Mouse (Mus musculus): ENCODE results near the gene Tstd2.
A peak's percentile ranks its signal among the peaks of the same experiment; 100 is the strongest.

The Tstd2 gene

GRCm38 (mm10) chr4:46138287-46139222, at the start of gene Tstd2, which contains the start of gene Ncbp1:
Gene Tstd2, minus strand, starts transcription at chr4:46138694.
Gene Ncbp1, plus strand, starts transcription at chr4:46138613.
- peak; percentile 86 to 94 for DNase-seq (ENCODE audit: low spot score in 2 of 2)

DNA sequence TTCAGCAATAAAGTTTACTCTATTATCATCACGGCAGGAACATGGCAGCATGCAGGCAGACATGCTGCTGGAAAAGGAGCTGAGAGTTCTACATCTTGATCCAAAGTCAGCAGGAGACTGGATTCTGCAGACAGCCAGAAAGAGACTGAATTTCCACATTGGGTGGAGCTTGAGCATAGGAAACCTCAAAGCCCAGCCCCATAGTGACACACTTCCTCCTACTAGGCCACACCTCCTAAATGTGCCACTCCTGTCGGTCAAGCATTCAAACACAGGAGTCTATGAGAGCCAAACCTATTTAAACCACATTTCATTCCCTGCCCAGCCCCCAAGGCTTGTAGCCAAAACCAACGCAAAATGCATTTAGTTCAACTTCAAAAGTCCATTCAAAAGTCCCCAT, 48.0 kb upstream of the Tstd2 start:
- DNase-seq (ENCODE audit: low spot score in 2 of 2), result no peak

- DNase-seq (ENCODE audit: low spot score in 2 of 2), result no peak
These were observed 47.4 kb upstream of the Tstd2 start for GRCm38 (mm10) chr4:46185890-46186289.

GRCm38 (mm10) chr4:46185423-46185822, 46.9 kb upstream of the Tstd2 start:
- DNase-seq (ENCODE audit: low spot score in 2 of 2), result no peak

DNA sequence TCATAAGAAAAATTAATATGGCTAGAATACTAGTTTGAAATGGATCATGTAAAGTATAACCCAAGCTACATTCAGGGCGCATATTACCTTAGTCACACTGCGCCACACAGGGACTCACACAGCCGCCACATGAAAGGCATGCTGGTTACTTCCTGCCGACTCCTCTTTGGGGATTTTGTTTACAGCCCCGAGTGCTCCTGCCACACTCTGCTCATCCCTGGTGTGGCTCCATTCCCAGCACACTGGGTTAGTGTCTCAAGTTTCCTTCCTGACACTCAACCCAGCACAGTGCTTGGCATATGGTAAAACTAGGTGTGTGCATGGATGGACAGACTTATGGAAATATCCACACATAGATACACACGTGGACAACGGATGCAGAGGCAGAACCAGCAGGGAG, 43.7 kb upstream of the Tstd2 start:
- DNase-seq (ENCODE audit: low spot score in 2 of 2), result no peak

DNA sequence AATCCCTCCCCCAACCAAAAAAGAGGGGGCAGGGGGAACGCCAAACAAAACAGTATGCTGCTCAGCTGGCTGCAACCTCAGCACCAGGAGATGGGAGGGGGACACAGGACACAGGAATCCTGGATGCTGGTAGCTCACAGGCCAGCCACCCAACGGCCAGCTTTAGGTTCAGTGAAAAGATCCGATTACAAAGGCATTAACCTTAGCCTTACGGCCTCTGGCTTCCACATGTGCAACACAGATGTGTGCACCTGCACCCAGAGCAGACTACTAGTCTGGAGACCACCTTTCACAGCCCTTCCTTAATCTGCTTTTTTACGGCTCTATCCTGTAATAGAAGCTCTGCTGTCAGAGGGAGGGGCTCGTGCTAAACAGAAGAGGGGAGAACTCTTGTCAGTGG, 42.7 kb upstream of the Tstd2 start:
- DNase-seq (ENCODE audit: low spot score in 2 of 2), result no peak

GRCm38 (mm10) chr4:46177496-46177895, 39.0 kb upstream of the Tstd2 start:
- DNase-seq (ENCODE audit: low spot score in 2 of 2), result no peak

GRCm38 (mm10) chr4:46177018-46177417, 38.5 kb upstream of the Tstd2 start:
- DNase-seq (ENCODE audit: low spot score in 2 of 2), result no peak

DNA sequence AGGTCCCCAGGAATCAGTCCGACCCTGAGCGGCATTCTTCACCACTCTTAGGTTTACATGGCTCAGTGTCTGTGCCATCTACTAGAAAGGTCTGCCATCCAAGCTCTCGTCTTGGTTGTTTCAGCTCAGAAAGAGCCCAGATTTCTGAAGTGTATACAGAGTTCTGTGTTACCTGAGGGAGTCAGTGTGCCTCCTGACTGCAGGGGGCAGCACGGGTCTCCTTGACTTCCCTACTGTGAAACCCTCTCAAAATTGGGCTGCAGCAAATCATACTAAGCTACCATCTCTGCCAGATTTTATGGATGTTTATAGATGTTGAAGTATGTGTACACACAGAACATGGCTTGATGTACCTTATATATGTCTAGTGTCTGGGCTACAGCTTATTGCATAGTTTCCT, 37.8 kb upstream of the Tstd2 start:
- no peak for DNase-seq (ENCODE audit: low spot score in 2 of 2)

- no peak for DNase-seq (ENCODE audit: low spot score in 2 of 2)
These were observed 33.3 kb upstream of the Tstd2 start for GRCm38 (mm10) chr4:46171761-46172160.

- DNase-seq (ENCODE audit: low spot score in 2 of 2), result no peak
These were observed 27.3 kb upstream of the Tstd2 start for GRCm38 (mm10) chr4:46165831-46166230.

- no peak for DNase-seq (ENCODE audit: low spot score in 2 of 2)
These were observed 25.5 kb upstream of the Tstd2 start for GRCm38 (mm10) chr4:46164027-46164426.

- no peak for DNase-seq (ENCODE audit: low spot score in 2 of 2)
These were observed 13.5 kb upstream of the Tstd2 start for GRCm38 (mm10) chr4:46151903-46152544.

GRCm38 (mm10) chr4:46146881-46147280, 8.4 kb upstream of the Tstd2 start:
- no peak for DNase-seq (ENCODE audit: low spot score in 2 of 2)

DNA sequence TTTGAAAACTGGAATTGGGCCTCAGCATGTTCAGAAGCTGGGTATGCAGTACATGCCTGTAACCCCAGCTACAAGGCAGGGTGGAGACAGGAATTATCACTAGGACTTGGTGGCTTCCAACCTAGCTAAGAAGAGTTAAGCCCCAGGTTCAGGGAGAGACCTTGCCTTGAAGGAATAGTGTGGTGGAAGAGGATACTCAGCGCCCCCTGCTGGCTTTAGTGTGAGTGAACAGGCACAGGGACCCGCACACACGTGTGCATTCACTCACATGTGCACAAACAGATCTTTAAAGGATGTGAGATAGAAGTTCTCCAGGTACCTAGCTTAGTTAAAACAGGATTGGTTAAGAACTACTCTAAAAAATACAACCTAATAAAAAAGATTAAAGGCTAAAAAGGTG, 5.8 kb upstream of the Tstd2 start:
- no peak for DNase-seq (ENCODE audit: low spot score in 2 of 2)

DNA sequence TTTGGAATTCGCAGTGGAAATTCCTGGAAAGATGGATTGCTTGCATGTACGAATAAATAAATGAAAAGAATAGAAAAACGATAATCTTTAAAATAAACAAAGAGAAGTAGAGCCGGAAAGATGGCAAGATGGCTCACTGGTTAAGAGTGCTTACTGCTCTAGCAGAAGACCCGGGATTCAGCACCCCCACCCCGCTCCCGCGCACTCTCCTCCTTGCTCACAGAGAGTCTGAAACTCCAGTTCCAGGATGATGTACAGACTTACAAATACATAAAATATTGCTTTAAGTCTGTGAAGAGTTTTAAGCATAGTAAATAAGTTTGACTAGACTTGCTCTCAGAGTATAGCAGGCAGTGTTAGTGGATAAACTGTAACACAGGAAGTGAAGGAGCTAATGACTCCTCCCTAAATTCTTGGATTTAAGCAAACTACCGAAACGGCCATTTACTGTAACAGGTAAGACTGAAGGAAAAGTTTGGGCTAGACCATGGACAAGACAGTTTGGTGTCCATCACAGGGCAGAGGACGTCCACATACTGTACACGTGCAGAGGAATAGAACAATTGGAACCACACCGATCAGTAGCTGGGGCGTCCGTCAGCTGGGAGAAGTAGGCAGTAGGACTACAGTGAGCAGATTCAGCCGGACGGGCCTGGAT, 736 bp downstream of the Tstd2 start:
- DNase-seq (ENCODE audit: low spot score in 2 of 2), result peak in 1 of 2 experiments; percentile 9

GRCm38 (mm10) chr4:46131791-46132190, 6.7 kb downstream of the Tstd2 start:
- DNase-seq (ENCODE audit: low spot score in 2 of 2), result no peak

GRCm38 (mm10) chr4:46130221-46130620, 8.3 kb downstream of the Tstd2 start:
- DNase-seq (ENCODE audit: low spot score in 2 of 2), result peak in 1 of 2 experiments; percentile 37

- no peak for DNase-seq (ENCODE audit: low spot score in 2 of 2)
These were observed 9.0 kb downstream of the Tstd2 start for GRCm38 (mm10) chr4:46129311-46130004.

GRCm38 (mm10) chr4:46126541-46126940, 12.0 kb downstream of the Tstd2 start:
- DNase-seq (ENCODE audit: low spot score in 2 of 2), result peak; percentile 30 to 34

DNA sequence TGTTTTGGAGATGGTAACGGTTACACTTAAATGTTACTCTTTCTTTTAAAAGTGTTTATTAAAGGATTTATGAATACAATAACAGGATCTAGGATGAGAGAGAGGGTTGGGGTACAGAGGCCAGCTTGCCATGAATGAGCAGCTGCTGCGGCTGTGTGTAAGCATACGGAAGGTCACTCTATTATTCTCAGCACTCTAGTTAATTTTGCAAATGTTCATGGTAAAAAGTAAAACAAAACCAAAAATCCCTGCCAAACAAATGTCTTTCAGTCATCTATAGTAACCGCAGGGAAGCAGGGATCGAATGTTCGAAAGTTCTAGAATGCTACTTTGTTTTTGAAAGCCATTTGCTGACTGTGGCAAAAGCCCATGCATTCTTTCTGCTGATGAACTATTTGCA, 15.1 kb downstream of the Tstd2 start:
- no peak for DNase-seq (ENCODE audit: low spot score in 2 of 2)

DNA sequence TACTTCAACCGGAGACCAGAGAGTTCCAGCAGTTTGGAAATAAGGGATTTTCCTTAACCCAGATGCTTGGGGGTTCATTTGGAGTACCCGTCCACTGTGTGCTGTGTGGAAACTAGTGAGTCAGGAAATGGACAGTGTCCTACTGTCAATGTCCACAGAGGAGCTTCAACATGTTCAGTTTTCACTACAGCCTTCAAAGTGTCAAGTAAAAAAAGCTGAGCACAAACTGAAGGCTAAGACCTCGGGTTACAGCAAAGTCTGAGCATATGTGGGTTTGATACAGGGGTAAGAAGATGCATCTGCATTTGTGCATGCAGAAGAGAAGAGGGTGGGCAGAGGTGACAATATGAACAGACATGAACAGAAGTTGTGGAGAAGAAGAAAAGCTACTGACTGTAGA, 17.7 kb downstream of the Tstd2 start:
- DNase-seq (ENCODE audit: low spot score in 2 of 2), result no peak

All from urinary bladder, adult 18-20 months (tissue).